8 mouse cellular contexts compared by ENCODE assay signal in genomic region chr7:24081634-24082431, GRCm38 (mm10). TPM values are rescaled to one million over a fixed set of nuclear protein-coding genes. Genes with fewer than 3 reads are reported as not detected.
DNase-seq lines count a peak whose midpoint lies in the region; ATAC-seq and TF ChIP-seq lines count a peak whose summit lies in the region.

TSS of gene Zfp180 (plus strand) at chr7:24081924.

- peak within 1 kb of the TSS; percentile 61 for H3K4me3 ChIP-seq in forebrain, embryonic 10.5 days
- H3K4me3 ChIP-seq in heart, embryonic 15.5 days: peak within 1 kb of the TSS; percentile 59
- H3K4me3 ChIP-seq in liver, embryonic 14.5 days (ENCODE audit: insufficient read depth in 1 of 2, low read depth in 2 of 2, low read length in 2 of 2): peak within 1 kb of the TSS; percentile 63 to 69
- peak within 1 kb of the TSS; percentile 51 for H3K4me3 ChIP-seq in neural tube, embryonic 11.5 days (ENCODE audit: low read depth, low read length)
- H3K4me3 ChIP-seq in stomach, postnatal 0 days (ENCODE audit: low read depth, low read length): peak within 1 kb of the TSS; percentile 87

- peaks cover 18% of the 10 kb centered on the region for H3K4me1 ChIP-seq in forebrain, embryonic 10.5 days
- H3K4me1 ChIP-seq in heart, embryonic 15.5 days (replicated peaks): peaks cover 17% of the 10 kb centered on the region
- peaks cover 3 to 13% of the 10 kb centered on the region in 2 experiments for H3K4me1 ChIP-seq in liver, embryonic 14.5 days (replicated peaks; ENCODE audit: control insufficient read depth in 2 of 2, insufficient read depth in 2 of 2, low read length in 1 of 2)
- no peaks in the 10 kb centered on the region; the same call in 1 of the 2 replicates for H3K4me1 ChIP-seq in neural tube, embryonic 11.5 days (ENCODE audit: control insufficient read depth, insufficient read depth, low read length)
- H3K4me1 ChIP-seq in stomach, postnatal 0 days (replicated peaks; ENCODE audit: control insufficient read depth, insufficient read depth): peaks cover 2% of the 10 kb centered on the region; the same call in 1 of the 2 replicates

- H3K27me3 ChIP-seq in forebrain, embryonic 10.5 days (ENCODE audit: poor library complexity, severe bottlenecking): no peaks in the 10 kb centered on the region
- H3K27me3 ChIP-seq in heart, embryonic 15.5 days: no peaks in the 10 kb centered on the region
- H3K27me3 ChIP-seq in liver, embryonic 14.5 days (ENCODE audit: control insufficient read depth, insufficient read depth, low read length): no peaks in the 10 kb centered on the region
- no peaks in the 10 kb centered on the region for H3K27me3 ChIP-seq in neural tube, embryonic 11.5 days (ENCODE audit: control insufficient read depth, insufficient read depth, low read length)
- no peaks in the 10 kb centered on the region for H3K27me3 ChIP-seq in stomach, postnatal 0 days (ENCODE audit: control insufficient read depth, insufficient read depth, low read length)

- ATAC-seq in heart, embryonic 15.5 days (replicated peaks; ENCODE audit: insufficient number of reproducible peaks, insufficient read depth, low FRiP score, low read depth): peak; percentile 97
- ATAC-seq in liver, embryonic 14.5 days (ENCODE audit: insufficient read depth): peak; percentile 95
- ATAC-seq in neural tube, embryonic 11.5 days (ENCODE audit: insufficient read depth, low FRiP score, low TSS enrichment): peak; percentile 98
- ATAC-seq in stomach, postnatal 0 days (ENCODE audit: low FRiP score, low TSS enrichment): peak; percentile 99

- WGBS in forebrain, embryonic 10.5 days: 15% methylated on average over 44 of the region's 44 CpGs
- 18% methylated on average over 44 of the region's 44 CpGs for WGBS in heart, embryonic 15.5 days
- 18% methylated on average over 44 of the region's 44 CpGs for WGBS in liver, embryonic 14.5 days (ENCODE audit: insufficient replicate concordance)
- WGBS in neural tube, embryonic 11.5 days: 14% methylated on average over 44 of the region's 44 CpGs
- WGBS in stomach, postnatal 0 days: 24% methylated on average over 44 of the region's 44 CpGs

- peak within 1 kb of the TSS; percentile 71 for H3K4me2 ChIP-seq in heart, embryonic 15.5 days
- H3K4me2 ChIP-seq in liver, embryonic 14.5 days (ENCODE audit: low read depth): peak within 1 kb of the TSS; percentile 84
- peak within 1 kb of the TSS; percentile 57 for H3K4me2 ChIP-seq in neural tube, embryonic 11.5 days (ENCODE audit: low read depth)
- H3K4me2 ChIP-seq in stomach, postnatal 0 days (replicated peaks; ENCODE audit: low read depth): peak within 1 kb of the TSS; percentile 61

- TF ChIP-seq CTCF in liver, embryonic 14.5 days (IDR thresholded peaks at IDR 0.05; ENCODE audit: low read depth): no peak
- TF ChIP-seq CTCF in stomach, postnatal 0 days (IDR thresholded peaks at IDR 0.05; ENCODE audit: low read depth): no peak

- H3K9me3 ChIP-seq in forebrain, embryonic 10.5 days: peaks cover 50% of the 10 kb centered on the region
- H3K9me3 ChIP-seq in heart, embryonic 15.5 days (replicated peaks): no peaks in the 10 kb centered on the region
- no peaks in the 10 kb centered on the region for H3K9me3 ChIP-seq in liver, embryonic 14.5 days (ENCODE audit: control insufficient read depth, low read length)
- peaks cover 16% of the 10 kb centered on the region; the same call in 1 of the 2 replicates for H3K9me3 ChIP-seq in neural tube, embryonic 11.5 days (ENCODE audit: control insufficient read depth, low read length)
- H3K9me3 ChIP-seq in stomach, postnatal 0 days (ENCODE audit: control insufficient read depth, low read length): no peaks in the 10 kb centered on the region

- H3K27ac ChIP-seq in forebrain, embryonic 10.5 days: peak within 1 kb of the TSS; percentile 87
- peak within 1 kb of the TSS; percentile 77 for H3K27ac ChIP-seq in heart, embryonic 15.5 days
- H3K27ac ChIP-seq in liver, embryonic 14.5 days: peak within 1 kb of the TSS; percentile 79
- 0 out of 2 replicates have a peak within 1 kb of the TSS, but pooled peaks have one; percentile 58 for H3K27ac ChIP-seq in neural tube, embryonic 11.5 days (ENCODE audit: low read depth, low read length)
- peak within 1 kb of the TSS; percentile 81 for H3K27ac ChIP-seq in stomach, postnatal 0 days (replicated peaks)

- H3K9ac ChIP-seq in heart, embryonic 15.5 days: peak within 1 kb of the TSS; percentile 59
- peak within 1 kb of the TSS; percentile 75 for H3K9ac ChIP-seq in liver, embryonic 14.5 days (replicated peaks)
- peak within 1 kb of the TSS; percentile 52 for H3K9ac ChIP-seq in neural tube, embryonic 11.5 days (ENCODE audit: low read length)
- peak within 1 kb of the TSS; percentile 76 for H3K9ac ChIP-seq in stomach, postnatal 0 days (ENCODE audit: low read length)

- DNase-seq in CD8-positive naive resting alpha-beta T cell, adult 2 months (ENCODE audit: low read depth in 2 of 2, low spot score in 2 of 2): peak; percentile 87 to 88
- DNase-seq in c-Kit-positive CD71-negative TER-119-negative erythroid progenitor cells, embryonic 14.5 days (ENCODE audit: low read depth): peak; percentile 91
- peak; percentile 93 for DNase-seq in forebrain, embryonic 10.5 days (ENCODE audit: extremely low spot score, low spot score)
- DNase-seq in kidney, postnatal 25 days: peak; percentile 97 to 99
- DNase-seq in liver, embryonic 14.5 days (ENCODE audit: low read depth in 3 of 3, low spot score in 3 of 3): peak; percentile 93 to 95 (median 94)
- peak; percentile 95 for DNase-seq in neural tube, embryonic 11.5 days (ENCODE audit: low spot score)
- DNase-seq in stomach, postnatal 0 days (ENCODE audit: low spot score): peak; percentile 95

- H3K36me3 ChIP-seq in forebrain, embryonic 10.5 days (replicated peaks): peaks cover 36% of the 10 kb centered on the region
- peaks cover 4% of the 10 kb centered on the region; the same call in 1 of the 2 replicates for H3K36me3 ChIP-seq in heart, embryonic 15.5 days
- H3K36me3 ChIP-seq in liver, embryonic 14.5 days (replicated peaks; ENCODE audit: control insufficient read depth, insufficient read depth, low read depth): peaks cover 3% of the 10 kb centered on the region; the same call in 1 of the 2 replicates
- H3K36me3 ChIP-seq in neural tube, embryonic 11.5 days (ENCODE audit: control insufficient read depth, insufficient read depth, low read length): peaks cover 13% of the 10 kb centered on the region
- no peaks in the 10 kb centered on the region; the same call in 1 of the 2 replicates for H3K36me3 ChIP-seq in stomach, postnatal 0 days (ENCODE audit: control insufficient read depth, insufficient read depth, low read length)

- no peak for TF ChIP-seq EP300 in liver, embryonic 14.5 days (IDR thresholded peaks at IDR 0.05; ENCODE audit: low read depth)
- TF ChIP-seq EP300 in stomach, postnatal 0 days (optimal IDR thresholded peaks at IDR 0.05): no peak

RNA-seq across cellular contexts. Expression of gene Zfp180, which starts in this region (rescaled TPM):
- polyA plus RNA-seq in forebrain, embryonic 10.5 days (2016; fragmentation: Nextera tagmentation; extraction: Ambion mirVana): 27.9 and 28.4 TPM in 2 replicates
- 11.5 and 14.2 TPM in 2 replicates for polyA plus RNA-seq in heart, embryonic 15.5 days (2015; fragmentation: Nextera tagmentation; extraction: Ambion mirVana)
- polyA plus RNA-seq in liver, embryonic 14.5 days (2012; rRNA removed): 7.7 and 9.3 TPM in 2 replicates
- 8.6 and 10.2 TPM in 2 replicates for polyA plus RNA-seq in liver, embryonic 14.5 days (2014; fragmentation: Nextera tagmentation; extraction: Ambion mirVana)
- polyA plus RNA-seq in neural tube, embryonic 11.5 days (2014; fragmentation: Nextera tagmentation; extraction: Ambion mirVana): 31.9 and 37.7 TPM in 2 replicates
- polyA plus RNA-seq in stomach, postnatal 0 days (2015; fragmentation: Nextera tagmentation; extraction: Ambion mirVana): 6.7 and 7.1 TPM in 2 replicates

Comparison
In these comparisons a context has a peak if more than half of its experiments do, and no peak if none do; other contexts are left out.
1. Peak in every context shown above with its lines: DNase-seq, ATAC-seq, H3K4me3 ChIP-seq and H3K27ac ChIP-seq.